Mouse (Mus musculus): ENCODE data around the gene 2610301B20Rik. TPM values are rescaled to one million over a fixed set of nuclear protein-coding genes. Genes with fewer than 3 reads are reported as not detected.
"Not testable (repeated sequence)": the region's sequence is repeated elsewhere in the genome, so short reads cannot be mapped to it uniquely, and the experiment has no call there.

2610301B20Rik gene
- total and polyA plus RNA-seq, 2 experiments from 2014 or later = 33.9 to 39.0 TPM

GRCm38 (mm10) chr4:10859911-10860581 is 14.3 kb upstream of the 2610301B20Rik start:
- Histone ChIP-seq H3K9ac (peak overlapping the region; percentile 33; the same call in 1 of the 2 replicates), H3K9me3 (ENCODE audit: low read length) (no peaks in the 10 kb centered on the region), H3K36me3 (ENCODE audit: insufficient read depth) (no peaks in the 10 kb centered on the region), H3K27ac (ENCODE audit: low read depth, low read length) (no peak overlapping the region), H3K4me3 (ENCODE audit: low read depth, low read length) (peak overlapping the region; percentile 24), H3K4me1 (ENCODE audit: insufficient read depth) (no peaks in the 10 kb centered on the region), H3K4me2 (ENCODE audit: low read depth) (peak overlapping the region; percentile 35), H3K27me3 (ENCODE audit: insufficient read depth, low read length) (no peaks in the 10 kb centered on the region)
- TF ChIP-seq CTCF (IDR thresholded peaks at IDR 0.05; ENCODE audit: low read depth) = peak; percentile 40
- DNase-seq (peak; percentile 81), ATAC-seq (peak; percentile 92)
- 42% methylated on average over 11 of the region's 12 CpGs for WGBS

GRCm38 (mm10) chr4:10860825-10861224 is 13.5 kb upstream of the 2610301B20Rik start:
- Histone ChIP-seq H3K4me2 (ENCODE audit: low read depth) (no peak overlapping the region; the same call in 1 of the 2 replicates), H3K36me3 (ENCODE audit: insufficient read depth) (no peaks in the 10 kb centered on the region), H3K27ac (ENCODE audit: low read depth, low read length) (no peak overlapping the region), H3K4me1 (ENCODE audit: insufficient read depth) (no peaks in the 10 kb centered on the region), H3K27me3 (ENCODE audit: insufficient read depth, low read length) (no peaks in the 10 kb centered on the region), H3K9me3 (ENCODE audit: low read length) (no peaks in the 10 kb centered on the region), H3K9ac (no peak overlapping the region), H3K4me3 (ENCODE audit: low read depth, low read length) (no peak overlapping the region)
- WGBS = 79% methylated on average over 3 of the region's 3 CpGs
- ATAC-seq (no peak), DNase-seq (no peak)
- TF ChIP-seq CTCF (IDR thresholded peaks at IDR 0.05; ENCODE audit: low read depth) = no peak

DNA sequence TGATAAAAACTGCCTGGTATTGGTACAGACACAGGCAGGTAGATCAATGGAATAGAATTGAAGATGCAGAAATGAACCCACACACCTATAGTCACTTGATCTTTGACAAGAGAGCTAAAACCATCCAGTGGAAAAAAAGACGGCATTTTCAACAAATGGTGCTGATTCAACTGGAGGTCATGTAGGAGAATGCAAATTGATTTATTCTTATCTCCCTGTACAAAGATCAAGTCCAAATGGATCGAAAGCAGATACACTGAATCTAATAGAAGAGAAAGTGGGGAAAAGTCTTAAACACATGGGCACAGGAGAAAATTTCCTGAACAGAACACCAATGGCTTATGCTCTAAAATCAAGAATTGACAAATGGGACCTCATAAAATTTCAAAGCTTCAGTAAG is 11.4 kb upstream of the 2610301B20Rik start:
- not testable (repeated sequence) for H3K36me3 ChIP-seq (ENCODE audit: insufficient read depth); H3K9ac ChIP-seq; H3K4me1 ChIP-seq (ENCODE audit: insufficient read depth); DNase-seq; H3K4me2 ChIP-seq (ENCODE audit: low read depth); H3K9me3 ChIP-seq (ENCODE audit: low read length); H3K4me3 ChIP-seq (ENCODE audit: low read depth, low read length); H3K27ac ChIP-seq (ENCODE audit: low read depth, low read length); ATAC-seq; H3K27me3 ChIP-seq (ENCODE audit: insufficient read depth, low read length)
- 92% methylated on average over 2 of the region's 2 CpGs for WGBS

DNA sequence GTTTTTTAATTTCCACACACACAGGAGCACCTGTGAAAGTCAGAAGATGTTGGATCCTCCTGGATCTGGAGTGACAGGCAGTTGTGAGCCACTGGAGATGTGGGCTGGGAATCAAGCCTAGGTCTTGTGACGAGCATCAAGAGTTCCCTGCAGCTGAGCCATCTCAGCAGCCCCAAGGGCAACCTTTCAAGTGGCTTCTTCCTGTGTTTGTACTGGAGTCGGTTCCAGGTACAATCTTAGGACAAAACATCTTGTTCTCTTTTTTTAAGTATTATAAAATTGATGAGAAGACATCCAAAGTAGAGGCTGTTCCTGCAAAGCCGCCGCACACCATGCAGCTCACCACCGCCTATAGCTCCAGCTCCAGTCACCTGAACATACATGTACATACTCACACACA is 2.1 kb upstream of the 2610301B20Rik start:
- no peak overlapping the region for H3K4me2 ChIP-seq (ENCODE audit: low read depth)

GRCm38 (mm10) chr4:10872685-10873539 is 1.4 kb upstream of the 2610301B20Rik start:
- ATAC-seq = no peak
- H3K27me3 ChIP-seq (ENCODE audit: insufficient read depth, low read length) = no peaks in the 10 kb centered on the region
- no peaks in the 10 kb centered on the region for H3K36me3 ChIP-seq (ENCODE audit: insufficient read depth)
- peaks cover 10% of the 10 kb centered on the region; the same call in 1 of the 2 replicates for H3K4me1 ChIP-seq (ENCODE audit: insufficient read depth)
- H3K9me3 ChIP-seq (ENCODE audit: low read length) = no peaks in the 10 kb centered on the region
- H3K27ac ChIP-seq (ENCODE audit: low read depth, low read length) = peak overlapping the region; percentile 100; the same call in 1 of the 2 replicates
- H3K9ac ChIP-seq = peak overlapping the region; percentile 99
- DNase-seq = peak; percentile 62
- 18% methylated on average over 16 of the region's 16 CpGs for WGBS
- peak overlapping the region; percentile 58 for H3K4me2 ChIP-seq (ENCODE audit: low read depth)
- H3K4me3 ChIP-seq (ENCODE audit: low read depth, low read length) = peak overlapping the region; percentile 92
- TF ChIP-seq CTCF (IDR thresholded peaks at IDR 0.05; ENCODE audit: low read depth) = no peak

More for the DNA sequence above, 2.1 kb upstream of the 2610301B20Rik start:
- no peak for DNase-seq
- Histone ChIP-seq H3K27me3 (ENCODE audit: insufficient read depth, low read length) (no peaks in the 10 kb centered on the region), H3K9ac (no peak overlapping the region), H3K36me3 (ENCODE audit: insufficient read depth) (no peaks in the 10 kb centered on the region), H3K9me3 (ENCODE audit: low read length) (no peaks in the 10 kb centered on the region), H3K27ac (ENCODE audit: low read depth, low read length) (no peak overlapping the region), H3K4me3 (ENCODE audit: low read depth, low read length) (no peak overlapping the region), H3K4me1 (ENCODE audit: insufficient read depth) (peaks cover 10% of the 10 kb centered on the region; the same call in 1 of the 2 replicates)
- no peak for ATAC-seq
- WGBS = 86% methylated on average over 5 of the region's 5 CpGs
- no peak for TF ChIP-seq CTCF (IDR thresholded peaks at IDR 0.05; ENCODE audit: low read depth)

DNA sequence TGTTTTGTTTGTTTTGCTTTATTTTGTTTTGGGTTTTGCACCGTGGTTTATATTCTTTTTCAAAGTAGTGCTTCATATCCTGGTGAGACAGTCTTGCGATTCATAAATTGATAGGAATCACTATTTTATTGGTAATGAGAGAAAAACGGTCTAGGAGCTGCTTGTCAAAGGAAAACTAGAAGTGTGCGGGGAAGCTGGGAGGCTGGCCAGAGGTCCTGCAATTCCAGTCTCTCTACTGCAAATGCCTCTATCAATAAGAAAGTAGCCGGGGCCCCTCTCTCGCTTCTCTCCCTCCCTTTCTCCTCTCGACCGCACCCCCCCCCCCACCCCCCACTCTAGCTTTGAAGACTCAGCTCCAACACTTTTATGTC is 764 bp upstream of the 2610301B20Rik start:
- H3K36me3 ChIP-seq (ENCODE audit: insufficient read depth) = no peaks in the 10 kb centered on the region
- no peaks in the 10 kb centered on the region for H3K27me3 ChIP-seq (ENCODE audit: insufficient read depth, low read length)
- H3K27ac ChIP-seq (ENCODE audit: low read depth, low read length) = peak overlapping the region; percentile 100
- peaks cover 10% of the 10 kb centered on the region; the same call in 1 of the 2 replicates for H3K4me1 ChIP-seq (ENCODE audit: insufficient read depth)
- H3K9me3 ChIP-seq (ENCODE audit: low read length) = no peaks in the 10 kb centered on the region
- H3K4me2 ChIP-seq (ENCODE audit: low read depth) = peak overlapping the region; percentile 58
- no peak for TF ChIP-seq CTCF (IDR thresholded peaks at IDR 0.05; ENCODE audit: low read depth)
- H3K4me3 ChIP-seq (ENCODE audit: low read depth, low read length) = peak overlapping the region; percentile 92
- under 1% methylated on average over 6 of the region's 8 CpGs for WGBS
- DNase-seq = no peak
- peak; percentile 21; the same call in 1 of the 2 replicates for ATAC-seq
- peak overlapping the region; percentile 99 for H3K9ac ChIP-seq

GRCm38 (mm10) chr4:10874718-10875121 is 422 bp downstream of the 2610301B20Rik start:
- H3K27ac ChIP-seq (ENCODE audit: low read depth, low read length) = peak overlapping the region; percentile 100
- H3K9ac ChIP-seq = peak overlapping the region; percentile 99
- H3K36me3 ChIP-seq (ENCODE audit: insufficient read depth) = no peaks in the 10 kb centered on the region
- peak overlapping the region; percentile 66 for H3K4me2 ChIP-seq (ENCODE audit: low read depth)
- peaks cover 10% of the 10 kb centered on the region; the same call in 1 of the 2 replicates for H3K4me1 ChIP-seq (ENCODE audit: insufficient read depth)
- H3K9me3 ChIP-seq (ENCODE audit: low read length) = no peaks in the 10 kb centered on the region
- peak; percentile 60 for ATAC-seq
- WGBS = under 1% methylated on average over 35 of the region's 37 CpGs
- DNase-seq = peak; percentile 63
- TF ChIP-seq CTCF (IDR thresholded peaks at IDR 0.05; ENCODE audit: low read depth) = no peak
- H3K4me3 ChIP-seq (ENCODE audit: low read depth, low read length) = peak overlapping the region; percentile 92
- H3K27me3 ChIP-seq (ENCODE audit: insufficient read depth, low read length) = no peaks in the 10 kb centered on the region

Measured in forebrain, postnatal 0 days (tissue).